Comparison of ENCODE assay signal across 8 mouse cellular contexts in genomic region chr4:156031593-156032391, GRCm38 (mm10). TPM values are rescaled to one million over a fixed set of nuclear protein-coding genes. Genes with fewer than 3 reads are reported as not detected.
A peak's percentile ranks its signal among the peaks of the same experiment; 100 is the strongest.
DNase-seq lines count a peak whose midpoint lies in the region; ATAC-seq and TF ChIP-seq lines count a peak whose summit lies in the region.

No protein-coding gene starts in this region.

- no peak for TF ChIP-seq POLR2A in bone marrow macrophage, adult 2 months (IDR thresholded peaks at IDR 0.05; ENCODE audit: borderline replicate concordance, low read depth, low read length)

- peak overlapping the region; percentile 86 for H3K9ac ChIP-seq in heart, embryonic 13.5 days
- H3K9ac ChIP-seq in liver, embryonic 12.5 days: peak overlapping the region; percentile 52; the same call in 1 of the 2 replicates
- peak overlapping the region; percentile 47; the same call in 1 of the 2 replicates for H3K9ac ChIP-seq in stomach, embryonic 15.5 days

- 1% methylated on average over 24 of the region's 24 CpGs for WGBS in heart, embryonic 13.5 days
- WGBS in liver, embryonic 12.5 days (ENCODE audit: insufficient replicate concordance): 3% methylated on average over 24 of the region's 24 CpGs
- 1% methylated on average over 24 of the region's 24 CpGs for WGBS in stomach, embryonic 15.5 days

- ATAC-seq in heart, embryonic 13.5 days (ENCODE audit: extremely low read depth, insufficient number of reproducible peaks, low FRiP score, low TSS enrichment): peak; percentile 82; the same call in 1 of the 2 replicates
- peak; percentile 73 for ATAC-seq in liver, embryonic 12.5 days
- peak; percentile 87 for ATAC-seq in stomach, embryonic 15.5 days (ENCODE audit: insufficient read depth, low FRiP score, low read depth)

- no peaks in the 10 kb centered on the region for H3K9me3 ChIP-seq in heart, embryonic 13.5 days
- no peaks in the 10 kb centered on the region for H3K9me3 ChIP-seq in liver, embryonic 12.5 days (replicated peaks)
- no peaks in the 10 kb centered on the region for H3K9me3 ChIP-seq in stomach, embryonic 15.5 days

- peak overlapping the region; percentile 40 for H3K4me3 ChIP-seq in bone marrow macrophage, adult 2 months (ENCODE audit: insufficient read depth, low read length)
- peak overlapping the region; percentile 72 for H3K4me3 ChIP-seq in heart, embryonic 13.5 days
- peak overlapping the region; percentile 52 for H3K4me3 ChIP-seq in liver, embryonic 12.5 days
- peak overlapping the region; percentile 51 for H3K4me3 ChIP-seq in stomach, embryonic 15.5 days (replicated peaks)

- peaks cover 29% of the 10 kb centered on the region for H3K27me3 ChIP-seq in heart, embryonic 13.5 days (replicated peaks)
- peaks cover 30% of the 10 kb centered on the region for H3K27me3 ChIP-seq in liver, embryonic 12.5 days (replicated peaks)
- peaks cover 5% of the 10 kb centered on the region; the same call in 1 of the 2 replicates for H3K27me3 ChIP-seq in stomach, embryonic 15.5 days (replicated peaks)

- DNase-seq in B cell, adult 2 months: peak; percentile 47 to 52
- peak; percentile 83 for DNase-seq in fibroblast of lung, adult 2 months (ENCODE audit: low read depth)
- peak; percentile 88 for DNase-seq in kidney, postnatal 10 days
- peak; percentile 44 to 45 for DNase-seq in natural killer cell, adult 2 months (ENCODE audit: low spot score in 2 of 2)

- no peak for TF ChIP-seq CTCF in bone marrow macrophage, adult 2 months (IDR thresholded peaks at IDR 0.05; ENCODE audit: low read depth, low read length)

- peak overlapping the region; percentile 63 for H3K27ac ChIP-seq in bone marrow macrophage, adult 2 months (ENCODE audit: insufficient read depth, low read depth, low read length)
- peak overlapping the region; percentile 96 for H3K27ac ChIP-seq in heart, embryonic 13.5 days (replicated peaks)
- H3K27ac ChIP-seq in liver, embryonic 12.5 days: peak overlapping the region; percentile 75
- H3K27ac ChIP-seq in stomach, embryonic 15.5 days: peak overlapping the region; percentile 96

- peak overlapping the region; percentile 86 for H3K4me2 ChIP-seq in heart, embryonic 13.5 days
- peak overlapping the region; percentile 68 for H3K4me2 ChIP-seq in liver, embryonic 12.5 days
- peak overlapping the region; percentile 77 for H3K4me2 ChIP-seq in stomach, embryonic 15.5 days

- H3K4me1 ChIP-seq in bone marrow macrophage, adult 2 months (ENCODE audit: control insufficient read depth, insufficient read depth, low read length): peaks cover 20% of the 10 kb centered on the region
- H3K4me1 ChIP-seq in heart, embryonic 13.5 days: peaks cover 33% of the 10 kb centered on the region
- peaks cover 33% of the 10 kb centered on the region for H3K4me1 ChIP-seq in liver, embryonic 12.5 days
- H3K4me1 ChIP-seq in stomach, embryonic 15.5 days: peaks cover 24% of the 10 kb centered on the region

- peaks cover 30% of the 10 kb centered on the region for H3K36me3 ChIP-seq in heart, embryonic 13.5 days
- H3K36me3 ChIP-seq in liver, embryonic 12.5 days: 0 out of 2 replicates have a peak, but pooled peaks cover 4% of the 10 kb centered on the region
- no peaks in the 10 kb centered on the region for H3K36me3 ChIP-seq in stomach, embryonic 15.5 days

RNA-seq across cellular contexts. Expression of gene Tnfrsf18, which starts 5.8 kb away (rescaled TPM):
- not detected in 2 replicates for polyA plus RNA-seq in bone marrow macrophage, adult 2 months (2012; ENCODE audit: insufficient read depth, insufficient read length, missing spikeins)
- 1.9 and 2.0 TPM in 2 replicates for polyA plus RNA-seq in heart, embryonic 13.5 days (2015; fragmentation: Nextera tagmentation; extraction: Ambion mirVana)
- 0.77 and 0.99 TPM in 2 replicates for polyA plus RNA-seq in liver, embryonic 12.5 days (2016; fragmentation: Nextera tagmentation; extraction: Ambion mirVana)
- polyA plus RNA-seq in stomach, embryonic 15.5 days (2015; fragmentation: Nextera tagmentation; extraction: Ambion mirVana): 2.3 and 2.5 TPM in 2 replicates

RNA-seq across cellular contexts. Expression of gene Tnfrsf4, which starts 18.1 kb away (rescaled TPM):
- polyA plus RNA-seq in bone marrow macrophage, adult 2 months (2012; ENCODE audit: insufficient read depth, insufficient read length, missing spikeins): 1.5 and 1.7 TPM in 2 replicates
- polyA plus RNA-seq in heart, embryonic 13.5 days (2015; fragmentation: Nextera tagmentation; extraction: Ambion mirVana): 0.42 and 0.47 TPM in 2 replicates
- 0.39 and 0.60 TPM in 2 replicates for polyA plus RNA-seq in liver, embryonic 12.5 days (2016; fragmentation: Nextera tagmentation; extraction: Ambion mirVana)
- polyA plus RNA-seq in stomach, embryonic 15.5 days (2015; fragmentation: Nextera tagmentation; extraction: Ambion mirVana): 0.64 and 1.1 TPM in 2 replicates

RNA-seq across cellular contexts. Expression of gene Ttll10, which starts 27.4 kb away (rescaled TPM):
- not detected in 2 replicates for polyA plus RNA-seq in bone marrow macrophage, adult 2 months (2012; ENCODE audit: insufficient read depth, insufficient read length, missing spikeins)
- polyA plus RNA-seq in heart, embryonic 13.5 days (2015; fragmentation: Nextera tagmentation; extraction: Ambion mirVana): 0.60 and 0.66 TPM in 2 replicates
- polyA plus RNA-seq in liver, embryonic 12.5 days (2016; fragmentation: Nextera tagmentation; extraction: Ambion mirVana): 0.07 and 0.15 TPM in 2 replicates
- polyA plus RNA-seq in stomach, embryonic 15.5 days (2015; fragmentation: Nextera tagmentation; extraction: Ambion mirVana): 4.1 and 5.0 TPM in 2 replicates

RNA-seq across cellular contexts. Expression of gene Sdf4, which starts 39.1 kb away (rescaled TPM):
- 197 and 213 TPM in 2 replicates for polyA plus RNA-seq in bone marrow macrophage, adult 2 months (2012; ENCODE audit: insufficient read depth, insufficient read length, missing spikeins)
- polyA plus RNA-seq in heart, embryonic 13.5 days (2015; fragmentation: Nextera tagmentation; extraction: Ambion mirVana): 127 and 136 TPM in 2 replicates
- 93.4 and 93.9 TPM in 2 replicates for polyA plus RNA-seq in liver, embryonic 12.5 days (2016; fragmentation: Nextera tagmentation; extraction: Ambion mirVana)
- polyA plus RNA-seq in stomach, embryonic 15.5 days (2015; fragmentation: Nextera tagmentation; extraction: Ambion mirVana): 154 and 168 TPM in 2 replicates

RNA-seq across cellular contexts. Expression of gene B3galt6, which starts 39.3 kb away (rescaled TPM):
- polyA plus RNA-seq in bone marrow macrophage, adult 2 months (2012; ENCODE audit: insufficient read depth, insufficient read length, missing spikeins): 1.7 and 2.3 TPM in 2 replicates
- 8.8 and 10.7 TPM in 2 replicates for polyA plus RNA-seq in heart, embryonic 13.5 days (2015; fragmentation: Nextera tagmentation; extraction: Ambion mirVana)
- 8.2 and 8.7 TPM in 2 replicates for polyA plus RNA-seq in liver, embryonic 12.5 days (2016; fragmentation: Nextera tagmentation; extraction: Ambion mirVana)
- polyA plus RNA-seq in stomach, embryonic 15.5 days (2015; fragmentation: Nextera tagmentation; extraction: Ambion mirVana): 14.4 and 14.6 TPM in 2 replicates

Comparison
In these comparisons a context has a peak if more than half of its experiments do, and no peak if none do; other contexts are left out.
1. Peak in every context shown above with its lines: DNase-seq, ATAC-seq, H3K4me3 ChIP-seq and H3K27ac ChIP-seq.